Mouse (Mus musculus) hindbrain, embryonic 14.5 days (tissue): ENCODE results near the gene Lamb3. TPM values are rescaled to one million over a fixed set of nuclear protein-coding genes. Genes with fewer than 3 reads are reported as not detected.
"Not testable (repeated sequence)": the region's sequence is repeated elsewhere in the genome, so short reads cannot be mapped to it uniquely, and the experiment has no call there.

Experiments used
- ATAC-seq: fragments of 200-750 bp; cut with Nextera tagmentation; 2 replicates; pipeline ENCODE4 v1.8.0; 2017; ENCODE audit warnings: moderate number of reproducible peaks, mild to moderate bottlenecking, moderate TSS enrichment, moderate library complexity; ENCODE audit not compliant: low FRiP score
- DNase-seq: peaks from one replicate; pipeline ENCODE4 v3.0.0-alpha.2; 2015; ENCODE audit warnings: low spot score
- H3K27ac ChIP-seq: fragments of 300-500 bp; sonication (generic); 2 replicates; pipeline ENCODE4 v1.5.1; 2014; ENCODE audit warnings: mild to moderate bottlenecking, moderate library complexity
- H3K27me3 ChIP-seq: fragments of 300-500 bp; sonication (generic); 2 replicates; pipeline ENCODE4 v1.6.1; 2014; ENCODE audit warnings: mild to moderate bottlenecking, low read length, mixed read lengths; ENCODE audit not compliant: control insufficient read depth, insufficient read depth
- H3K36me3 ChIP-seq: fragments of 300-500 bp; sonication (generic); replicated peaks from 2 replicates; pipeline ENCODE4 v1.6.1; 2014; ENCODE audit not compliant: control insufficient read depth, insufficient read depth
- H3K4me1 ChIP-seq: fragments of 300-500 bp; sonication (generic); replicated peaks from 2 replicates; pipeline ENCODE4 v1.6.1; 2014; ENCODE audit warnings: antibody characterized with exemption, low read length, mixed read lengths; ENCODE audit not compliant: control insufficient read depth, insufficient read depth
- H3K4me2 ChIP-seq: fragments of 300-500 bp; sonication (generic); replicated peaks from 2 replicates; pipeline ENCODE4 v1.6.1; 2014; ENCODE audit warnings: mild to moderate bottlenecking, moderate library complexity
- H3K4me3 ChIP-seq: fragments of 300-500 bp; sonication (generic); replicated peaks from 2 replicates; pipeline ENCODE4 v1.5.1; 2014; ENCODE audit warnings: mild to moderate bottlenecking, low read length
- H3K9ac ChIP-seq: fragments of 300-500 bp; sonication (generic); 2 replicates; pipeline ENCODE4 v1.6.1; 2014
- H3K9me3 ChIP-seq: fragments of 300-500 bp; sonication (generic); 2 replicates; pipeline ENCODE4 v1.6.1; 2016; ENCODE audit warnings: low read length; ENCODE audit not compliant: control insufficient read depth
- WGBS: fragments of 180-500 bp; shearing (Covaris S2); extraction: QIAGEN DNeasy Blood & Tissue Kit; methylation state at CpG from one replicate; pipeline ENCODE4 v1.1.7; 2014; 5-methylcytosine and 5-hydroxymethylcytosine counted together
- polyA plus RNA-seq: library from polyadenylated mRNA; unstranded; fragments of >200 nt; fragmentation: Nextera tagmentation; extraction: Ambion mirVana; gene quantifications from 2 replicates; pipeline ENCODE4 v1.2.1, GENCODE M21; 2014

The Lamb3 gene
- polyA plus RNA-seq, 1 experiment from 2014 or later, result 0.31 TPM

DNA sequence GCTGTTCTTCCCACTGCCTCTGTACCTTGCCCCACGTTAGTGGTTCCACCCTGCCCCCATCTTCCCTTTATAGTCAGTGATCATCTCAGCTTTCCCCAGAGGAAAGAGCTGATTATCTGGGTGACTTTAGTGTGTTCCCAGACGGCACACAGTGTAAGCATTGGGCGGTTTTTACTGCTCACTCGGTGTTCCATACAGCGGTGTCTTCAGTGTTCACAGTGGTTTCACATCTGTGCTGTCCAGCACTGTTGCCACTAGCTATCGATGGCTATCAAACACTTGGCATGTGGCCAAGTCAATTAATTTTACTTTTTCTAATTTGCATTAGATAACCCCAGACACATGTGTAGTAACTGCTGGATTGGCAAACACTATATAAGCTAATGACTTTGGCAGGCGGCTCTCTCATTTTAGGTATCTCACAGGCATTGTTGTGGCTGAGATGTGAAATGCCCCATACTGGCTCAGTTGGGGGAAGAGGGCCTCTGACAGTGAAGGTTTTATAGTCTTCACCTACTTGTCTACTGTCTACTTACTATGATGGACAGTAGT lies 76.8 kb downstream of the Lamb3 start:
- no peaks in the 10 kb centered on the region for H3K36me3 ChIP-seq
- ATAC-seq, result peak; percentile 51

DNA sequence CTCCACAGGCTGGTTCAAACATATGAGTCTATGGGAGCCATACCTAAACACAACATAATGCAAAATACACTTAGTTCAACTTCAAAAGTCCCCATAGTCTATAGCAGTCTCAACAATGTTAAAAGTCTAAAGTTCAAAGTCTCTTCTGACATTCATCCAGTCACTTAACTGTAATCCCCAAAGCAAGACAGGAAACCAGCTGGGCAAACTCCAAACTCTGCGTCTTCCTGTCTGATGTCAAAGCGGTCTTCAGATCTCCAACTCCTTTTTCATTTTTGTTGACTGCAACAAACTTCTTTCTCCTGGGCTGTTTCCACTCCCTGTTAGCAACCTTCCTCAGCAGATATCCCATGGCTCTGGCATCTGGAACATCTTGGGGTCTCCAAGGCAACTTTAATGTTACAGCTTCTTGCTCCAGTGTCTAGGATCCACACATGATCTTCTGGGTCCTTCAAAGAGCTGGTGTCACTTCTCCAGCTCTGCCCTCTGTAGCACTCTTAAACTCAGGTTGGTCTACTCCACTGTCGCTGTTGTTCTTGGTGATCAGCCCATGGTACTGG lies 78.3 kb downstream of the Lamb3 start:
- 92% methylated on average over 3 of the region's 3 CpGs for WGBS

More for the DNA sequence above, 76.8 kb downstream of the Lamb3 start:
- Histone ChIP-seq H3K4me3 (no peak overlapping the region), H3K4me2 (no peak overlapping the region), H3K27ac (no peak overlapping the region), H3K27me3 (no peaks in the 10 kb centered on the region), H3K9me3 (no peaks in the 10 kb centered on the region), H3K4me1 (no peaks in the 10 kb centered on the region), H3K9ac (no peak overlapping the region)
- DNase-seq, result peak; percentile 57
- WGBS, result 66% methylated on average over 7 of the region's 7 CpGs

GRCm38 (mm10) chr1:193287578-193287977 lies 80.1 kb downstream of the Lamb3 start:
- H3K27ac ChIP-seq, result no peak overlapping the region
- H3K9me3 ChIP-seq, result no peaks in the 10 kb centered on the region
- H3K27me3 ChIP-seq, result no peaks in the 10 kb centered on the region
- H3K36me3 ChIP-seq, result no peaks in the 10 kb centered on the region
- DNase-seq, result no peak
- ATAC-seq, result no peak
- 92% methylated on average over 2 of the region's 2 CpGs for WGBS
- H3K9ac ChIP-seq, result no peak overlapping the region
- no peak overlapping the region for H3K4me2 ChIP-seq
- H3K4me3 ChIP-seq, result no peak overlapping the region
- H3K4me1 ChIP-seq, result no peaks in the 10 kb centered on the region

More for the DNA sequence above, 78.3 kb downstream of the Lamb3 start:
- not testable (repeated sequence) for H3K27ac ChIP-seq, ATAC-seq, H3K4me3 ChIP-seq, H3K9ac ChIP-seq, H3K4me2 ChIP-seq, H3K36me3 ChIP-seq, H3K27me3 ChIP-seq, DNase-seq, H3K4me1 ChIP-seq, H3K9me3 ChIP-seq

GRCm38 (mm10) chr1:193289076-193289475 lies 81.6 kb downstream of the Lamb3 start:
- no peak for DNase-seq

DNA sequence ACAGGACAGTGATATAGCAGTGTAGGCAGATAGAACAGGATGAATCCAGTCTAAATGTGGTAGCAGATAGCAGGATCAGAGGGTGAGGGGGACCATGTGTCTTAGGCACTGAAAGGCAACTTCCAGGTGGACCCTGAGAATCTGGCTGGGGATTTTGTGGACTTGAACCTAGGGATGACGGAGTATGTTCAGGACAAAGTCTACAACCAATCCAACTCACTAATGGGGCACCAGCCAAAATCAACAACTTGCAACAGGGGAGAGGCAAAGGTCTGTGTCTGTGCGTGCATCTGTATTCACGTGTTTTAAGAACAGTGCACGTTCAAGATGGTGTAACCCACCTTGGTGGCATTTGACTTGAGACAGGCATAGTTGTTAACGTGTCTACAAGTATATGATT lies 82.4 kb downstream of the Lamb3 start:
- no peaks in the 10 kb centered on the region for H3K4me1 ChIP-seq
- H3K9ac ChIP-seq, result no peak overlapping the region
- no peak overlapping the region for H3K4me2 ChIP-seq
- H3K36me3 ChIP-seq, result no peaks in the 10 kb centered on the region
- no peak overlapping the region for H3K27ac ChIP-seq
- DNase-seq, result no peak
- 89% methylated on average over 5 of the region's 5 CpGs for WGBS
- H3K27me3 ChIP-seq, result no peaks in the 10 kb centered on the region
- H3K4me3 ChIP-seq, result no peak overlapping the region
- no peaks in the 10 kb centered on the region for H3K9me3 ChIP-seq
- ATAC-seq, result no peak

More at GRCm38 (mm10) chr1:193289076-193289475, 81.6 kb downstream of the Lamb3 start:
- ATAC-seq, result no peak
- Histone ChIP-seq H3K4me1 (no peaks in the 10 kb centered on the region), H3K27me3 (no peaks in the 10 kb centered on the region), H3K4me3 (no peak overlapping the region), H3K27ac (no peak overlapping the region), H3K9ac (no peak overlapping the region), H3K36me3 (no peaks in the 10 kb centered on the region), H3K9me3 (no peaks in the 10 kb centered on the region), H3K4me2 (no peak overlapping the region)
- 92% methylated on average over 3 of the region's 3 CpGs for WGBS

- Histone ChIP-seq H3K27ac (no peak overlapping the region), H3K4me2 (no peak overlapping the region), H3K4me1 (no peaks in the 10 kb centered on the region), H3K4me3 (no peak overlapping the region), H3K9ac (no peak overlapping the region), H3K27me3 (no peaks in the 10 kb centered on the region), H3K36me3 (no peaks in the 10 kb centered on the region), H3K9me3 (no peaks in the 10 kb centered on the region)
- DNase-seq (no peak), ATAC-seq (no peak)
Observed at GRCm38 (mm10) chr1:193290686-193291085, 83.2 kb downstream of the Lamb3 start.

DNA sequence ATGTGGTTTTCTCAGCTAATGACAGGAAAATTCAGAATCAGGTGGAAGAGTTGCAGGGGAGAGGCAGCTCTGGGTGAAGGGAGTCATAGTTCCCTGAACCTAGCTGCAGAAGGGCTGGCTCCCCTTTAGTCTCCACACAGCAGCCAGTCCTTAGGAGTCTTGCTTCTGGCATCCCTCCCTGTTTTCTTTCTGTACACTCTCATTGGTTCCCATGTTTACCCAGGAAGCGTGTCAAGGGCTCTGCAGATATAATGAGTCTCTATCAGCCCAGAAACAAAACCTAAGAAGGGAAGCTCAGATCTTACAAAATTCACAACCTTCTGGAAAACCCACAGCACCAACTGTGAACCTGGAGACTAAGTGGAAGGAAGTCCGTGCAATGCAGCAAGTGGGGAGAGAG lies 85.5 kb downstream of the Lamb3 start:
- Histone ChIP-seq H3K27ac (no peak overlapping the region), H3K36me3 (no peaks in the 10 kb centered on the region), H3K4me2 (no peak overlapping the region), H3K9ac (no peak overlapping the region), H3K27me3 (no peaks in the 10 kb centered on the region), H3K4me1 (no peaks in the 10 kb centered on the region), H3K9me3 (no peaks in the 10 kb centered on the region), H3K4me3 (no peak overlapping the region)
- DNase-seq (no peak), ATAC-seq (no peak)
- 73% methylated on average over 2 of the region's 2 CpGs for WGBS

DNA sequence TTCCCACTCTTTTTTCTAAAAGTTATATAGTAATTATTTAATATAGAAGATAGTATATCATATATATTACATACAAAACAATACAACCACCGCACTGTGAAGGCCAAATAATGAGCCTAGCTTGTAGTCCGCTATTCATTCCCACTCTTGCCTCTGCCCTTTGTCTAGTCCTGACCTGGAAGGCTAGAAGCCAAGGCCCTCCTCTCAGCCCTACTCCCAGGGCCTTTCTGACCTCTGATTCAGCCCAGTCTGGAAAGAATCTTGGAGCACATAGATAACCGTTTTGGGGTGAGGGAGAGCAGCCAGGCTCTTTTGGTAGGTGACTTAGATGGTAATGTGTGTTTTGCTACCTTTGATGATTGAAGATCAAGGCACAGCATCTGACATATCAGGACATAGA lies 86.4 kb downstream of the Lamb3 start:
- no peak overlapping the region for H3K4me3 ChIP-seq
- ATAC-seq, result no peak
- no peaks in the 10 kb centered on the region for H3K9me3 ChIP-seq
- WGBS, result 59% methylated on average over 3 of the region's 3 CpGs
- no peaks in the 10 kb centered on the region for H3K4me1 ChIP-seq
- no peaks in the 10 kb centered on the region for H3K27me3 ChIP-seq
- H3K9ac ChIP-seq, result no peak overlapping the region
- H3K27ac ChIP-seq, result no peak overlapping the region
- no peak for DNase-seq
- H3K4me2 ChIP-seq, result no peak overlapping the region
- H3K36me3 ChIP-seq, result no peaks in the 10 kb centered on the region

GRCm38 (mm10) chr1:193295920-193296319 lies 88.4 kb downstream of the Lamb3 start:
- no peaks in the 10 kb centered on the region for H3K27me3 ChIP-seq
- H3K4me2 ChIP-seq, result no peak overlapping the region
- no peak overlapping the region for H3K4me3 ChIP-seq
- no peak overlapping the region for H3K9ac ChIP-seq
- no peak for ATAC-seq
- H3K27ac ChIP-seq, result no peak overlapping the region
- no peak for DNase-seq
- WGBS, result 87% methylated on average over 5 of the region's 5 CpGs
- H3K9me3 ChIP-seq, result no peaks in the 10 kb centered on the region
- no peaks in the 10 kb centered on the region for H3K36me3 ChIP-seq
- H3K4me1 ChIP-seq, result no peaks in the 10 kb centered on the region
